Mouse (Mus musculus): ENCODE measurements around the gene A1bg. TPM values are rescaled to one million over a fixed set of nuclear protein-coding genes. Genes with fewer than 3 reads are reported as not detected.

The A1bg gene
- not detected for polyA plus RNA-seq (2017; shearing (Covaris generic))

DNA sequence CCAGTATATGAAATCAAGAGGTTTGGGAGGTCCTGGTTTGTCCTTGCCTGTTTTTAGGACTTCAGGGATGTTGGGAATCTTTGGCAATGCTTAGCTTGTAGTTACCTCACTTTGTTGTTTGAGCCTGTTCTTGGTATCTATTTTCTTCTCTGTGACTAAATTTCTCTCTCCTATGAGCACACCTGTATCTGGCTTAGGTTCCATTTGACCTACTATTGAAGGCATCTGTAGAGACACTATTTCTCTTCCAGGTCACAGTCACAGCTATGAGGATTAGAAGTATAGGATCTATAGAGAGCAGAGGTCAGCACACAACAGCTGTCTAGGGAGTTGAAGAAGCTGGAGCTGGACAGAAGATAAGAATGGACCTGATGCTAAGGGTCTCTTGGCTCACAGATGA lies at the start of gene A1bg:
Gene A1bg, minus strand, starts transcription at position 101 of the 400 bp plus-strand sequence.
- ATAC-seq: no peak

DNA sequence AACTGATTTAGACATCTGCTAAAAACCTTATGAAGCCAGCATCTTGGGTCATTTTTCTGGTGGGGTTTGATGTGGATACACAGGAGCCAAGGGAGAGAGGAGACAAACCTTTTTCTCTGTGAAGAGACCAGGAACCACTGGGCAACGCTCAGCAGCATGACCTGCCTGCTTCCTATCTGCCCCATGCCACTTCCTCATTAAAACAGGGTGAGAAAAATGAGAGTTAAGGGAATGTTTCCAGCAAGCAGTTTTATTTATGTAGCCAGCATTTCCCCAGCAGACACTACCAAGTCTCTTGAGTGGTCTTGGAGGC lies 45.7 kb upstream of the A1bg start:
- no peak for ATAC-seq

DNA sequence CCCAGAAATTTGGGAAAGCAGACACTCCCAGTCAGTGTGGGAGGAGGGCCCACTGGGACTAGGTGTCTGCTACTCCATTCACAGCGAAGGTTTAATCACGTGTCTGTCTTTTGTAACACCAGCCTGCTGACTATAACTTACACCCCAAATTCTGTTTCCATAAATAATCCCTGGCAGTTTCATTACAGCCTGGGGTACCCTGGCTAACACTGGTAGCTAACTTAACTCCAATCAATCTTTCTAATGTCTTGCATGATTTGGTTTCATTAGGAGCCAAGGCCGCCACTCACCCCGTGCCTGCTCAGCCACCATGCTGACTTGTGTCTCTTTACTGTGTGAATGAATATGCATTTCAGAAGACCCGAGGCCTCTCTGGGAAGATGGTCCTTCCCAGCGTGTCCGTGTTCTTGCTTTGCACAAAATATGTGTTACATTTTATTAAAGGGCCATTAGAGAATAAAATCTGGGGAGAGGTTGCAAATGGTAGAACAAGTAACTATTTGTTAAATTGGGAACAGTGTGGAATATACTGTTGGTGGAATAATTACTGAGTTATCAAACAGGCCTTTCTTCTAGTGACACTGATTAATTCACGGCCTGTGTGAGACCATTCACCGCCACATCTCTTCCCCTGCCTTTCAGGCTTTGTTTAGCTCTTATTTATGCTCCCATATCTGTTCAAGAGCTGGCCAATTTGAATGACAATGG lies 45.2 kb upstream of the A1bg start:
- ATAC-seq: no peak

DNA sequence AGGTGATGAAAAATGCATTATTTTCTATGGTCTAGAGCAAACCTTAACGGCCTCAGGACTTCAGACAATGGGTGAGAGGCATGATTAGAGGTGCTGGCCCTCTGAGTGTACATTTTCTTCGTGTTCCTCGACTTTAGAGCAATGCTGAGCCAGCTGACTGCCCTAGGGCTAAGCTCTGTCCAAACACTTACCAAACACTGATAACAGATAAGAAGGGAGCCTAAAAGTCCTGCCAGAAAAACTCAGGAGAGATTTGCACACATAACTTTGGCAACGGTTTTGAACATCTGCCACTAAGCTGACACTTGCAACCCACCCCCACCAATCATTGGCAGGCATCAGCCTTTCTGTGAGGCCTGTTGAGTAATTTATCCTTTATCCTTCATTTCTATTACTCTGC lies 2.9 kb upstream of the A1bg start:
- ATAC-seq: no peak

DNA sequence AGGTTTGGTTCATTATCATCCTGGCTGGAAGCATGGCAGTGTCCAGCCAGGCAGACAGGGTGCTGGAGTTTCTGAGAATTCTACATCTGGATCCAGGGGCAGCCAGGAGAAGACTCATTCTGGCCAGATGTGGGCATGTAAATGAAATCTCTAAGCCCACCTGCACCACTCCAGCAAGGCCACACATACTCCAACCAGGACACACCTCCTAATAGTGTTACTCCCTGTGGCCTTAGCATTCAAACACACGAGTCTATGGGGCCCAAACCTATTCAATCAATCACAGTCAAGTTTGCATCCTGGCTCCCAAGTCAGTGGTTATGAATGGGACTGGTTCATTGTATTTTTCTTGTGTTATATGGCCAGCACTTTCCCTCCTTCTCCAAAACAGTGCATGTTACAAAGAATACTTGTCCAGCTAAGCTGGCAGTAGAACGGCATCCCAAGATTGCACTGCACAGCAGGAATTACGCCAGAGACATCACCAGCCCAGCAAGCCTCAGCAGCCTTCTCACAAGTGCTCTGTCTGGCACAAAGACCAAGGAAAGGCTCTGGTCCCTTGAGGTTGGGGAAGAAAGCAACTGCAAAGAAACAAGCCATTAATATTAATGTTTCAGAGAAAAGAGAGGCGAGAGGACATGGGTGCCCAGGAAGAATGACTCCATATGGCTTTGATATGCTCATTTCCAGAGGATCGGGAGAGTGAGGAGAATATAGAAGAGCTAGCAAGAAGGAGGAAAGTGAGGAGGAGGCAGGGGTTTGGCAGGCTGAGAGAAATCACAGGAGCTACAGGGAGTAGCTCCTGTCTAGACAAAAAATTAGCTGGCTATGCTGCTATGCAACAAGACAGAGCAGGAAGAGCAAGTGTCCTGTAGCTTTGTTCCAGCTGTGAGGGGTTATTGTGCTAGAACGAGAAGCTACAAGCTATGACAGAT lies 18.8 kb downstream of the A1bg start:
- no peak for ATAC-seq

DNA sequence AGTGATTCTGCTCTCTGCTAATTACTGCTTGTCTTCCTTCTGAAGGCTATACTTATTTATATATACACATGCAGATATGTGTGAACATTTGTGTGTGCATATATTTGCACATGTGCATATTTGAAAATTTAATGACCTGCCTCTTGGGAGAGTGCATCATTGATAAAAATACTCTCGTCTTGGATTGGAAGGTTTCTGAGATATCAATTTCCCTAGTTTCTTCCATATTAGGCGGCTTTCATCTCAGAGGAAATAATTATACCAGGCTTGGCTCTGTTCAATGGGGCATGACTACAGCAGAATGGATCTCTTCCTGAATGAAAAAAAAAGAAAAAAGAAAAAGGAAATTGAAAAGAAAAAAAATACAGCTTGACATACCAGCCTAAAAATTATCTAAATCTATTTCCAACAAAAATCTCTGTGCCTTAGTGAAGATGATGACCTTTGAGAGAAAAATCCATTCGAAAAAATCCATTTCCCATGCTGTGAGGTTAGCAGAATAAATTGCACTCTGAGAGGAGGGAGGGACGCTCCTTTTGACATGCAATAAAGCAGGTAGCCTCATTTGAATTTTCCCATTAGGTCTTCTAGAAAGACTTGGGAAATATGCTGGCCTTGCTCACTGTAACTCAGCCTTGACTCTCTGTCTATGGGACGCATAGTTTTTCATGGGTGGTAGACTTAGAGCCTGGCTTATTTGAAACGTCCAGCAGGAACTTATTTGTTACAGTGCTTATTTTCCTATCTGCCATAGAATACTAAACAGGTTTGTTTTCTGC lies 24.4 kb downstream of the A1bg start:
- no peak for ATAC-seq

DNA sequence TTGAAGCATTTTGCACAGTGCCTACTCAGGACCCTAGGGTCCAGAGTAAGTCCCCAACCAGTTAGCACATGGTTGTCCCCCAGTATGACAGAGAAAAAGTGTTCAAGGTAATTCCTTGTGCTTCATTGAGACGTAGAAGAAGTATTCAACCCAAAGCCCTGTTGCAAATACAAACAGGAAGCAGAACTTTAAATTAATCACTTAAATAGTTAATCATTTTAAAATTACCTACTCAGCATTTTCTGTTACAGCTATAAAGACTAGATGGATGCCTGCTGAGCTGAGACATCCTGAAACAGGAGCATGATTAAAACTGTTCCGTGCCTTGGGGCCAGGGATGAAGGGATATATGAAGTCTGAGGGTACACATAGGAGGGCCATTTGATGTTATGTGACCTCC lies 26.8 kb downstream of the A1bg start:
- ATAC-seq: no peak

DNA sequence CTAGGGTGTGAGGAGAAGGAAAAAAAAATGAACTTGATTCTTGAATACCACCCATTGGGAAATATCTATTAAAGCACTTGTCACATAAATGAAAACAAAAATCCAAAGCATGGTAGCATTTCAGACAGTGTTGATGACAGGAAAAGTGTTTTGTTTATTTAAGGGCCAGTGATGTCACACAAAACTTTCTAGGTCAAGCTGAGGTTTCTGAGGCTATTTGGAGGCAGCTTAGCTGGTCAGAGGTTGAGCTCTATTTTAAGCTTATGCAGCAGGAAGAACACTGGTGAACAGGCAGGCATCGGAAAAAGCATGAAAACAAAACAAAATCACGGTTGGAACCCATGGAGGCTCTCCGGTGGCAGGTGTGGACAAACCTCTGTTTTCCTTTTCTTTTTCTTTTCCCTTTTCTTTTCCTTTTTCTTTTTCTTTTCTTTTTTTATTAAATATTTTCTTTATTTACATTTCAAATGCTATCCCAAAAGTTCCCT lies 29.8 kb downstream of the A1bg start:
- no peak for ATAC-seq

DNA sequence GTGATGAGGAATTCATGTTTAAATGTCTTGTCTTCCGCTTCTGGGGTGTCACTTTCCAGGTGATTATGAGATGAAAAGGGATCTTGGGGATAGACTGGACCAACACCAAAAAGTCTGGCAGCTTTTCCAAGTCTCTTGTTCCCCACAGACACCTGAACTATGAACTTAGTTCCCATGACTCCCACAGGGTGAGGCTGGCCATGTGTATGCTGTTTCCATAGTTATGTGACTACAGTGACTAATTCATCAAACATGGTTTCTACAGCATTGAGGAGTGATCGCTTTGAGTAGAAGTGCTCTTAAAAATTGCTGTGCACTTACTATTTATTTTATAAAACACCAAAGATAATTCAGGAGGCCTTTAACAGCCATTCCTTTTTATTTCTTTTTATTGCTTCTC lies 34.1 kb downstream of the A1bg start:
- ATAC-seq: no peak

DNA sequence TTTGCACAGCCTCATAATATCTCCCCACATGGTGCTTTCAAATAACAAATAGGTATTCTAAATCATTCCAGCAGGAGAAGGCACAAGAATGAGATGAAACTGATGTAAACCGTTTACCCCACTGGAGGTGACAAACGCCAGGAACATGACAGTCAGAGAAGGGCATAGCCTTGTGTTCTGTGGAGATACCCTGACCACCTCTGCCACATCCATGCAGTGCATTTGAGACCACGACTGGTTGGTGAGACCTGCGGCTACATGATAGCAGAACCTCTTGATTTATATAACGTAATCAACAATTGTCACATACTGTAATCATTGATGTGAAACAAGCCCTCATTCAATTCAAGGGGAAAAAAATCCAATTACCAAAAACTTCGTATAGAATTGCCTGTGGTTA lies 47.1 kb downstream of the A1bg start:
- no peak for ATAC-seq

DNA sequence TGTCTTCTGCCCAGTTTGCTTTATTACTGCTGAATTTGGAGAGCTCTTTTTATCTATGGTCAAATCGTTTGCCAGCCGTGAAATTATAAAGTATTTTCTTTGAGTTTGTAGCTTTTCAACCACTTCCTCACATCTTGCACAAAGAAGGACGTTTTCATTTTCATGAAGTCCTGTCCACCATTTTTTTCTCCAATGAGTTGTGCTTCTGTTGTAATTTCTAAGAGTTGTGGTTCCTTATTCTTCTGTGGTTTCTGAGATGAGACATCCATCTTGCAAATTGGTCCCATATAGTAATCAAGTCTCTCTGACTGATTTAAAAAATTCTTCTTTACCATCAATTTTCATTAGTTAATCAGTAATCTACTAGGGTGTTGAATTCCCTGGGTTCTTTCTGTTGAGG lies 60.4 kb downstream of the A1bg start:
- no peak for ATAC-seq

DNA sequence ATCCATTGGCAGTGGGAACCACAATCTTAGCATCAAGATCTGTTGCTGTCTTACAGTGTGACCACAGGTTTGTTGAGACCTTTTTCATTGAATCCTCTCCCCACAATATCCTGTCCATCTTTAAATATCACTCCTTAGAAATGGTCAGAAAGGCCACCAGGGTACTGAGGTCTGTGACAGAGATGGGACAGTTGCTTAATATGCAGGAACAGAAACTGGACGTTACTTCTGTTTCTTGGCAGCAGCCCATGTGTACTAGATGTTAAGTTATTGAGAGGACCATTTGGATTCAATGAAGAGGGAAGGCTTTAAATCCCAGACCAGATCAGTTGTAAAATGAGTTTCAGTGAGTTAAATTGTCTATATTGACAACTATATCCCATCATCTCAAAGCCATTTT lies 67.7 kb downstream of the A1bg start:
- no peak for ATAC-seq

DNA sequence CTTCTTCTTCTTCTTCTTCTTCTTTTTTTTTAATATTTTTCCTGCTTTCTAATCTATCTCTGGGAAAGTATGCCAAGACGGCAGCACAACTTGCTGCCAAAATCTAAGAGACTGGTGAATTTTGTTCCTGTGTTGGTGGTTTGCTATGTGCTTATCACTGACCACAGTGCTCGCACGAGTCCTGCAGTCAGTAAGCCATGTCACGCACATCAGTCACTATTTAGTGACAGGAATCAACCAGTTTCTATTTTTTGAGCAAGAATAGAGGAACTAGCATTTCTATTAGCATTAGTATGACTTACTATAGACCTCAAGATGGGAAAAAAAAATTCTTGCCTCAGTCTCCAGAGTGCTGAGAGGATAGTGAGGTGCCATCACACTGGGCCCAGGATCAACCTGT lies 68.7 kb downstream of the A1bg start:
- no peak for ATAC-seq

DNA sequence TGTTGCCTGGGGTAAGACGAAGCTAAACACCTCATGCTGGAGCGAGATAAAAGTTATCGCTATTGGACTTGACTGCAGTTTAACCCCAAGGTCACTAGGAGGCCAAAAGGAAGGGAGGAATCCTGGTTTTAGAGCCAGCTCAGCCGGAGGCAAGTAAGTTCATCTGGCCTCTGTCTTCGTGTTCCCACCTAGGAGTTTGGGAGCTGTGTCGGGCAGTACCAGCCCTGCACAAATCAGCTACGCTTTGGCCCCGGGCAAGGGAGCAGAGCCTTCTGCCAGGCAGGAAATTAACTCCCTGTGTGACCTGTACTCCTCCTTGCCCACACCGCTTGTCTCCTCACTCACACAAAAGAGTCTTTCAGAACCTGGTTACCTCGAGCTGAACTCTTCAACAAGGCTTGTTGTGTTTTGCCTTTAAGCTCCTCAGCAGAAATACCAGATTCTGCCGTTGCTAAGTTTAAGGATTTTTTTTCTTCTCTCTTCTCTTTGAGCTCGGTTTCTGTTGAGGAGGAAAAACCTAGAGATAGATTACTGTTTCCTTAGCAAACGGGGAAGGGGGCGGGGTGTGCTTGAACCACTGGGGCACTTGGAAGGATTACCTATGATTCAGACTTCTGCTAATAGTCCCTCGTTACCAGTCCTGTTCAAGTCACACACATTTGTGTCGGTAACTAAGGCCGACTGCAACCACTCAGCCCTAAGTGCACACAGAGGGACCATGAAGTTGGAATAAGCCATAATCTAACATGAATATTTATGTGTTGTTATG lies 69.4 kb downstream of the A1bg start, which contains the start of gene Fam84b:
Gene Fam84b, minus strand, starts transcription at position 548 of the 769 bp plus-strand sequence.
- ATAC-seq: no peak

DNA sequence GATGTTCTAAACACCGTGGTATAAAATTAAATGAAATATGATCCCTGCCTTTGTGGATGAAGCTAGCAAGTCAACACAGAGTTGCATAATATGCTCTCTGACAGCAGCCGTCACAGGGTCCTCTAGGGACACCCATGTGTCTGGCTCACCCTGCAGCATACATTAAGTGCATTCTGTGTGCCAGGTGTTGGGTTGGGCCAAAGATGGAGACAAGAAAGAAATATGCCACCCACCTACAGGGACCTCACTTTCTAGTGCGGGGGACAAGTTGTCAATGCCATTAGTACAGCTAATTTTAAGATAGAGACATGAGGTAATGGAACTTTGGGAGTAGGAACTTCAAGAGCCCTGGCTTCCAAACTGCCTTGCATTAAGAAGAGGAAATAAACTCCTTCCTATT lies 74.2 kb downstream of the A1bg start:
- no peak for ATAC-seq

Other genes with a start within 250 kb of the A1bg start
- gene Fam84b, start 69.2 kb downstream of the A1bg start, polyA plus RNA-seq (2017; shearing (Covaris generic)): 1 to 10 TPM; 1.8 to 2.1 TPM